Mouse (Mus musculus) adrenal gland, postnatal 14 days (tissue): ENCODE data around the gene Golt1a. TPM values are rescaled to one million over a fixed set of nuclear protein-coding genes. Genes with fewer than 3 reads are reported as not detected.

Experiments
- total RNA-seq: library from RNA; stranded (reverse); gene quantifications from 2 replicates; pipeline ENCODE4 v1.2.3, GENCODE M21; 2021

Gene Golt1a
- total RNA-seq, 1 experiment from 2014 or later = 1.4 TPM

Other genes with a start within 250 kb of the Golt1a start
- gene Ppp1r15b, start 178.7 kb upstream of the Golt1a start, total RNA-seq = 84.9 and 95.0 TPM in 2 replicates
- gene Plekha6, start 145.6 kb upstream of the Golt1a start, total RNA-seq = 15.4 and 21.6 TPM in 2 replicates
- gene Kiss1, start 12.1 kb downstream of the Golt1a start, total RNA-seq = not detected in 2 replicates
- 5.4 and 12.6 TPM in 2 replicates for gene Ren1, start 40.7 kb downstream of the Golt1a start, total RNA-seq
- gene Etnk2, start 53.8 kb downstream of the Golt1a start, total RNA-seq = 7.6 and 28.3 TPM in 2 replicates
- 19.3 and 20.0 TPM in 2 replicates for gene Sox13, start 114.6 kb downstream of the Golt1a start, total RNA-seq